Mouse (Mus musculus) left cerebral cortex, adult 9 months (tissue): ENCODE measurements around the gene Mtmr14.

Experiments used
- DNase-seq, 2 experiments: peaks; one replicate each; pipeline ENCODE4 v3.0.0; 2022; ENCODE audit warnings: low spot score in 2 of 2

Mtmr14 gene

GRCm38 (mm10) chr6:113330547-113330946 is 92.9 kb downstream of the Mtmr14 start:
- no peak for DNase-seq
